Mouse (Mus musculus): ENCODE measurements around the gene Rhbdd3. TPM values are rescaled to one million over a fixed set of nuclear protein-coding genes. Genes with fewer than 3 reads are reported as not detected.

Rhbdd3 gene
- polyA plus RNA-seq, 1 experiment from 2014 or later: 20.5 TPM

DNA sequence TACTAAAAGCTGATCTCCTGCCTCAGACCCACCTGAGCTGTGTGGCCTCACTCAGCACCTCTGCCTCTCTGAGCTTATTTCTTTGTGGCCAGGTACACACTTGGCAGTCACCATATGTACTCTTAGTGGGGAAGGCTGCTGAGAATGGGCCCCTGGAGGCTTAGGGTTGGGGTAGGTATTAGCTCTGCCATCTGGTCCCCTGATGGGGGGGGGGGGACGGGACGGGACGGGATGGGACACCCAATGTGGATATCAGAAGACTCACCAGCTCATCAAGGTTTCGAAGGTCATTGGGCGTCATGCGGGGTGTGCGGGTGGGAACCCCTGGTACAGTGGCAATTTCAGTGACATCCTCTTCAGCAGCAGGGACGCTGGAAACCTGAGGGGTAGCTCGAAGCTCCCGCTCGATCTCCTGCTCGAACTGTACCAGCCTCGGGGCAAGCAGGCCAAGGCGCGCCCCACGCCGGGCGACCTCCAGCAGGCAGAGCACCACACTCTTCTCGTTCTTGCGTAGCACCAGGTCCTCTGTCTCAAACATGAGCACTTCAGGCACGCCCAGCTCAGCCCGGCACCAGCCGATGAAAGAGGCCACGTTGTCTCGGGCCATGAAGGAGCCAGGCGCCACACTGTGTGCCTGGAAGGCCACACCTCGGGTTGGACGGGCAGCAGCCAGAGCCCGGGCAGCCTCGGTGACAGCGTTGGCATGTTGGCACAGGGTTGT, 35.0 kb upstream of the Rhbdd3 start:
- Histone ChIP-seq H3K4me2 (ENCODE audit: low read depth, severe bottlenecking) (peak overlapping the region; percentile 92; the same call in 1 of the 2 replicates), H3K9ac (ENCODE audit: low read length) (no peak overlapping the region), H3K4me3 (ENCODE audit: low read depth, low read length) (peak overlapping the region; percentile 67), H3K27me3 (ENCODE audit: control insufficient read depth, insufficient read depth, low read length) (peaks cover 61% of the 10 kb centered on the region), H3K4me1 (ENCODE audit: control insufficient read depth, insufficient read depth, low read length) (peaks cover 39% of the 10 kb centered on the region), H3K27ac (replicated peaks; ENCODE audit: low read depth, low read length) (no peak overlapping the region), H3K9me3 (ENCODE audit: control insufficient read depth, low read length) (no peaks in the 10 kb centered on the region), H3K36me3 (ENCODE audit: control insufficient read depth, insufficient read depth, low read length) (peaks cover 3% of the 10 kb centered on the region; the same call in 1 of the 2 replicates)
- WGBS: 46% methylated on average over 31 of the region's 31 CpGs
- ATAC-seq (ENCODE audit: insufficient number of reproducible peaks, low FRiP score, low TSS enrichment, low read depth) (no peak), DNase-seq (ENCODE audit: low spot score) (peak; percentile 47)

DNA sequence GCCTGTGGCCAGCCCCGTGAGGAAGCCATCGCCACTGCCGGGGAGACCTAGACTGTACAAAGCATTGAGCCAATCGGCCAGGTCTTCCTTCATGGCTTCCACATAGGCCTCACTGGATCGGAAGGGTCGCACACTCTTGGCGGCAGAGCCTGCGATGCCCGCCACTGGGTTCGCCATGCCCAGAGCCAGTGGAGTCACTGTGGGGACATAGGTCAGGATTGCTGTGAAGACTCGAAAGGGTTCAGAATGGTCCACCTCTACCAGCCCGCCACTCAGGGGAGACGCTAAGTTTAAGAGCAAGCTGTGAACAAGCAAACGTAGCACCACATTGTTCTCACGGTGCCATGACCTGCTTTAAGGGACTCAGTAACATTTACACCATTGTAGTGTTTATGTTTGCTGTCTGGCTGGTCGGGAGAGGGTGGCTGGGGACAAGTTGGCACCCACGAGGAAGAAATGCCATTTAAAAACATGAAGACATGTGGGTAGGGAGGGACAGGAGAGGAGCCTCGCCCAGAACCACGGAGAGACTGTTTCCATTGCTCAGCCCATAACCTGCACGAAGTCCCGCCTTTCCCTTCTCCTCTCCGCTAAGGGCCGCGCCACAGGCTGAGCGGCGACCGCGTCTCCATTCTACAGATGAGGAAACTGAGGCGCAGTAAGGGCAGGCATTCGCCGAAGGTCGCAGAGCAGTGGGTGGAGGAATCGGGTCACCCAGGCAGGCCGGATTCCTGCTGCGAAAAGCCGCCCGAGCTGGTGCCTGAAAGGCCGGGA, 34.3 kb upstream of the Rhbdd3 start:
- H3K4me2 ChIP-seq (ENCODE audit: low read depth, severe bottlenecking): peak overlapping the region; percentile 92
- H3K27ac ChIP-seq (replicated peaks; ENCODE audit: low read depth, low read length): no peak overlapping the region
- peaks cover 53% of the 10 kb centered on the region for H3K27me3 ChIP-seq (ENCODE audit: control insufficient read depth, insufficient read depth, low read length)
- peak overlapping the region; percentile 74 for H3K9ac ChIP-seq (ENCODE audit: low read length)
- ATAC-seq (ENCODE audit: insufficient number of reproducible peaks, low FRiP score, low TSS enrichment, low read depth): peak; percentile 8; the same call in 1 of the 2 replicates
- WGBS: 14% methylated on average over 38 of the region's 38 CpGs
- peaks cover 8% of the 10 kb centered on the region for H3K36me3 ChIP-seq (ENCODE audit: control insufficient read depth, insufficient read depth, low read length)
- no peaks in the 10 kb centered on the region for H3K9me3 ChIP-seq (ENCODE audit: control insufficient read depth, low read length)
- H3K4me3 ChIP-seq (ENCODE audit: low read depth, low read length): peak overlapping the region; percentile 67
- DNase-seq (ENCODE audit: low spot score): peak; percentile 41
- H3K4me1 ChIP-seq (ENCODE audit: control insufficient read depth, insufficient read depth, low read length): peaks cover 37% of the 10 kb centered on the region

DNA sequence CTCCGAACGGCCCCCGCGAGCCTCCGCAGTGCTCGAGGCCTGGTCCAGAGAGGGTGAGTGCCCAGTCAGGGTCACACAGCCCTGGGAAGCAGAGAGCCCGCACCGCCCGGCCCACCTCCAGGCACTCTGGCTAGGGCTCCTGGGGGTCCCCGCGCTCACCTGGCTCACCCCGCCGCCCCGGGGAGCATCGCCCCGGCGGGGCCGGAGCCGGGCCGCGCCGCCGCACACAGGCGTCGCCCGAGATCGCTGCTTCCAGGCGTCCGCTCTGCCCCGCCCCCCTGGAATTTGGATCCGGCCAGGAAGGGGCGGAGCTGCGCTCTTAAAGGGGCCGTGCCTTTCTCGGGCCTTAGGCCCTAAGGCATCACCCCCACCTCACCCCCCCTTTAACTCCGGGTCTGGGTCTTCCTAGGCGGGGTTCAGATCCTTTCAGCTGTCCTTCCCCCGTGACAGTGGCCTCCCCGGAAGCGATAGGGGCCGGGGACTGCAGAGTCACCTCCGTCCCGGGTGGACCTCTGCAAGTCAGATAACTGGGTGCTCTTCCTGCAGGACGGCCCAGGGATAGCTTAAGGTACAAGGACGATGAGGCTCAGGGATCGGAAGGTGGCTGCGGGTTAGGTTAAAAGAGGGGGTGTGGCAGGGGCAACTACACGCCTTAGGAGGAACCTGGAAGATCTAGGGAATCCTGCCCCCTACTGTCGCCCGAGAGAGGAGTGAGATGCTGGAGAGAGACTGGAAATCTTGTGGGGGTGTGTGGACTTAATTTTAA, 33.5 kb upstream of the Rhbdd3 start, which contains the start of gene Gas2l1:
TSS of gene Gas2l1 (minus strand) at position 272 of the 766 bp plus-strand sequence.
- H3K4me1 ChIP-seq (ENCODE audit: control insufficient read depth, insufficient read depth, low read length): peaks cover 32% of the 10 kb centered on the region
- peak within 1 kb of the TSS; percentile 74 for H3K9ac ChIP-seq (ENCODE audit: low read length)
- peaks cover 11% of the 10 kb centered on the region for H3K36me3 ChIP-seq (ENCODE audit: control insufficient read depth, insufficient read depth, low read length)
- peaks cover 46% of the 10 kb centered on the region for H3K27me3 ChIP-seq (ENCODE audit: control insufficient read depth, insufficient read depth, low read length)
- H3K4me2 ChIP-seq (ENCODE audit: low read depth, severe bottlenecking): peak within 1 kb of the TSS; percentile 92
- DNase-seq (ENCODE audit: low spot score) (peak; percentile 91), ATAC-seq (ENCODE audit: insufficient number of reproducible peaks, low FRiP score, low TSS enrichment, low read depth) (peak; percentile 79)
- WGBS: under 1% methylated on average over 49 of the region's 50 CpGs
- H3K4me3 ChIP-seq (ENCODE audit: low read depth, low read length): peak within 1 kb of the TSS; percentile 67
- no peak within 1 kb of the TSS for H3K27ac ChIP-seq (replicated peaks; ENCODE audit: low read depth, low read length)
- no peaks in the 10 kb centered on the region for H3K9me3 ChIP-seq (ENCODE audit: control insufficient read depth, low read length)

DNA sequence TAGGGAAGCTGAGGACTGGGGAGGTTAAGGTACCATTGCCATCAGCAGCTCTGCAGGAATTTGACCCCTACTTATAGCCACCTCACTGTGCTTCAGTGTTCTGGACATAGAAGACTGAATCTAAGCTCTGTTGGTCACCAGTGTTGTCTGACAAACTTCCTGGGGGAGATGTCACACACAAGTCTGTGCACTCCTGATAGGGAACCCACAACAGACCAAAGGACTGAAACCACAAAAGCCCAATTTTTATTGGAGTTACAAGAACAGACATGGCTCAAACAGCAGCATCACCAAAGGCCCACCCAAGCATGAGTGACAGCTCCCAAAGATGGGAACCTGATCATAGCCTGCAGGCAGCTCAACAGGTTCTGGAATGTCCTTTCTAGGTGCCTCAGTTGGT, 31.7 kb upstream of the Rhbdd3 start:
- Histone ChIP-seq H3K4me1 (ENCODE audit: control insufficient read depth, insufficient read depth, low read length) (peaks cover 20% of the 10 kb centered on the region), H3K36me3 (ENCODE audit: control insufficient read depth, insufficient read depth, low read length) (peaks cover 26% of the 10 kb centered on the region), H3K9me3 (ENCODE audit: control insufficient read depth, low read length) (no peaks in the 10 kb centered on the region), H3K4me2 (ENCODE audit: low read depth, severe bottlenecking) (no peak overlapping the region), H3K27ac (replicated peaks; ENCODE audit: low read depth, low read length) (no peak overlapping the region), H3K9ac (ENCODE audit: low read length) (no peak overlapping the region), H3K27me3 (ENCODE audit: control insufficient read depth, insufficient read depth, low read length) (peaks cover 27% of the 10 kb centered on the region), H3K4me3 (ENCODE audit: low read depth, low read length) (no peak overlapping the region)
- ATAC-seq (ENCODE audit: insufficient number of reproducible peaks, low FRiP score, low TSS enrichment, low read depth): no peak
- no peak for DNase-seq (ENCODE audit: low spot score)

DNA sequence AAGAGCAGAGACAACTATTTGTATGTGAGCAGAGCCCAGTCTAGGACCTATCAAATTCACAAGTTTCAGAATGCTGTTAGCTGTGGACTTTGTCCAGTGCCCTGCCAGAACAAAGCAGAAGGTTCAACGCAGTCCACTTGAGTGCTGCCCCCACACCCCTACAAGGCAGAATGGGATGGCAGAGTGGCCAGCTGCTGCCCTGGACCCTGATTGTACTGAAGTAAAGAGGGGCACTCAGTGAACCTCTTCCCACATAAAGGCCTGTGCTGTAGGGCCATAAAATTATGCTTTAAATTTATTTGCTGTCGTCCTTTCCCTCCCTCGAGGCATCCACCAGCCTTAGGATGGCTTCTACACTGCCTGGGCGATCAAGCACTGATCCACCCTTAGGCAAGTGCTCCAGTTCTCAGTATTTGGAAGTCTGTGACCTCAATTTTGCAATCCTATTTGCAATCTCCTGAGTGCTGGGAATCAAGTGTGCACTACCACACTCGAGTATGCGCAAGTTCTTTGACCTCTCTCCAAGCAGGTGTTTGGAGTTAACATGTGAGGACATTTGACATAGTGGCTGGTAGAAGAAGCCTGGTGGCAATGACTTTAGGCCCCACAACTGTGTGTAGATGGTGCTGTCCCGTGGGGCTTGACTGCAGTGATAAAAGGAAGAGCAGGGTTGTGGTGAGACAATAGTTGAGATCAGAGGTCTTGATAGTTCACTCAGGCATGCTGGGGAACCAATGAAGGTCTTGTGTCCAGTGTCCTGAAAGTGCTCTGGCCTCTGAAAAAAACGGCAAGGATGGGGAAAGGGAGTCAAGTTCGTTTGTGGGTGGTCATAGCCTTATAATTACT, 30.4 kb upstream of the Rhbdd3 start:
- H3K9ac ChIP-seq (ENCODE audit: low read length): no peak overlapping the region
- no peak overlapping the region for H3K4me3 ChIP-seq (ENCODE audit: low read depth, low read length)
- no peak overlapping the region for H3K4me2 ChIP-seq (ENCODE audit: low read depth, severe bottlenecking)
- DNase-seq (ENCODE audit: low spot score) (no peak), ATAC-seq (ENCODE audit: insufficient number of reproducible peaks, low FRiP score, low TSS enrichment, low read depth) (no peak)
- H3K27ac ChIP-seq (replicated peaks; ENCODE audit: low read depth, low read length): no peak overlapping the region
- no peaks in the 10 kb centered on the region for H3K9me3 ChIP-seq (ENCODE audit: control insufficient read depth, low read length)
- 87% methylated on average over 9 of the region's 9 CpGs for WGBS
- peaks cover 11% of the 10 kb centered on the region; the same call in 1 of the 2 replicates for H3K4me1 ChIP-seq (ENCODE audit: control insufficient read depth, insufficient read depth, low read length)
- H3K36me3 ChIP-seq (ENCODE audit: control insufficient read depth, insufficient read depth, low read length): peaks cover 38% of the 10 kb centered on the region
- H3K27me3 ChIP-seq (ENCODE audit: control insufficient read depth, insufficient read depth, low read length): peaks cover 15% of the 10 kb centered on the region

DNA sequence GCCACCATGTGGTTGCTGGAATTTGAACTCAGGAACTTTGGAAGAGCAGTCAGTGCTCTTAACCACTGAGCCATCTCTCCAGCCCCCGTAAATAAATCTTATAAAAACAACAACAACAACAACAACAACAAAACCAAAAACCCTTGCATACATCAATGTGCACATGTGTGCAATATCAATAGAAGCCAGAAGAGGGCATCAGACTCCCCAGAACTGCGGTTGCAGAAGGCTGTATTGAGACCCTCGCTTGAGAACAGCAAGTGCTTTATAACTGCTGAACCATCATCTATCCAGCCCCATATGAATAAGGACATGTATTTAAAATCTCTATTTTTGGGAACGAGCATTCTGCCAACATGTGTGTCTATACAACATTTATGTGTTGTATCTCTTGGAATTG, 23.8 kb upstream of the Rhbdd3 start:
- Histone ChIP-seq H3K9ac (ENCODE audit: low read length) (no peak overlapping the region), H3K9me3 (ENCODE audit: control insufficient read depth, low read length) (no peaks in the 10 kb centered on the region), H3K4me3 (ENCODE audit: low read depth, low read length) (no peak overlapping the region), H3K27me3 (ENCODE audit: control insufficient read depth, insufficient read depth, low read length) (no peaks in the 10 kb centered on the region), H3K4me1 (ENCODE audit: control insufficient read depth, insufficient read depth, low read length) (no peaks in the 10 kb centered on the region), H3K4me2 (ENCODE audit: low read depth, severe bottlenecking) (no peak overlapping the region), H3K27ac (replicated peaks; ENCODE audit: low read depth, low read length) (no peak overlapping the region), H3K36me3 (ENCODE audit: control insufficient read depth, insufficient read depth, low read length) (peaks cover 46% of the 10 kb centered on the region; the same call in 1 of the 2 replicates)
- peak; percentile 54 for DNase-seq (ENCODE audit: low spot score)
- no peak for ATAC-seq (ENCODE audit: insufficient number of reproducible peaks, low FRiP score, low TSS enrichment, low read depth)
- 73% methylated on average over 4 of the region's 4 CpGs for WGBS

DNA sequence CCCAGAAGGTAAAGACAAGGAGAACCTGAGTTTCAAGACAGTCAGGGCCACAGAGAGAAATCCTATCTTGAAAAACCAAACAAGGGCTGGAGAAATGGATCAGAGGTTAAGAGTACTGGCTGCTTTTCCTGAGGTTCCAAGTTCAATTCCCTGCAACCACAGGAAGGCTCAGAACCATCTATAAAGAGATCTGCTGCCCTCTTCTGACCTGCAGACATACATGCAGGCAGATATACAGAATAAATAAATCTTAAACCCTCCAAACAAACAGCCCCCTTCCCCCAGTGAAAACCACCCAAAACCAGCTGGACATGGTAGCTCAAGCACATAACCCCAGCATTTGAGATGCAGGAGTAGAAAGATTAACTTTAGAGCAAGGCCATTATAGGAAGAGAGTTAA, 23.0 kb upstream of the Rhbdd3 start:
- DNase-seq (ENCODE audit: low spot score) (no peak), ATAC-seq (ENCODE audit: insufficient number of reproducible peaks, low FRiP score, low TSS enrichment, low read depth) (no peak)
- H3K27me3 ChIP-seq (ENCODE audit: control insufficient read depth, insufficient read depth, low read length): no peaks in the 10 kb centered on the region
- no peak overlapping the region for H3K27ac ChIP-seq (replicated peaks; ENCODE audit: low read depth, low read length)
- no peak overlapping the region for H3K4me2 ChIP-seq (ENCODE audit: low read depth, severe bottlenecking)
- no peak overlapping the region for H3K9ac ChIP-seq (ENCODE audit: low read length)
- H3K4me1 ChIP-seq (ENCODE audit: control insufficient read depth, insufficient read depth, low read length): no peaks in the 10 kb centered on the region
- no peak overlapping the region for H3K4me3 ChIP-seq (ENCODE audit: low read depth, low read length)
- H3K9me3 ChIP-seq (ENCODE audit: control insufficient read depth, low read length): no peaks in the 10 kb centered on the region
- peaks cover 43% of the 10 kb centered on the region; the same call in 1 of the 2 replicates for H3K36me3 ChIP-seq (ENCODE audit: control insufficient read depth, insufficient read depth, low read length)

Measured in limb, embryonic 11.5 days (tissue).